Mouse (Mus musculus): ENCODE measurements around the gene Psmd8. TPM values are rescaled to one million over a fixed set of nuclear protein-coding genes. Genes with fewer than 3 reads are reported as not detected.

Gene Psmd8
- polyA plus RNA-seq, 1 experiment from 2014 or later, result 264 TPM

DNA sequence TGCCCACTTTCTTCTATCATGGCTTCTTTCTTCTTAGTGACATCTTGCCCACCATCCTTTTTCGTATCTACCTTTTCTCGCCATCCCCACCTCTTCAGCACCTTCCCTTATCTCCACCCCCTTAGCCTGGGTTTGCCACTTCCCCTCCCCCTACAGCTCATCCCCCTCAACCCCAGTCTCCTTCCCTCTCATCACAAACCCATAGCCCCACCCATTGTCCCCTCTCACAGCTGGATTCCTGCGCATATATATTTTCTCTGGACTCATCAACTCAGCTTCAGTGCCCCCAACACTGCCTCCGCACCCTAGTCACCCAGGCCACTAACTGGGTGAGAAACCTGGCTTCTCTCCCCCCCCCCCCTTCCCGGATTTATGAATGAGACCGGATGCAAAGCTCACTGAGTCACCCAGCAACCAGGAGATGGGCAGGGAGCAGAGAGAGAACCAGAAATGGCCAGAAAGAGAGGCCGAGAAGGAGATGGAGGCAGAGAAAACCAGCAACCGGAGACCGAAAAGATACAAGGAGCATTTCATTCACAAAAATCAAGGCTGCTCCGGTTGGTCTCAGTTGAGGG is 12.3 kb downstream of the Psmd8 start:
- Histone ChIP-seq H3K27ac (ENCODE audit: low read length) (no peak overlapping the region), H3K27me3 (ENCODE audit: control insufficient read depth, insufficient read depth, low read length) (peaks cover 22% of the 10 kb centered on the region), H3K9ac (replicated peaks; ENCODE audit: low read depth, low read length) (no peak overlapping the region; the same call in 1 of the 2 replicates), H3K4me3 (ENCODE audit: low read depth, low read length) (peak overlapping the region; percentile 63), H3K4me1 (ENCODE audit: control insufficient read depth, insufficient read depth, low read length) (peaks cover 20% of the 10 kb centered on the region), H3K9me3 (ENCODE audit: control insufficient read depth, low read depth, low read length) (no peaks in the 10 kb centered on the region), H3K36me3 (ENCODE audit: control insufficient read depth, insufficient read depth, low read length) (peaks cover 2% of the 10 kb centered on the region; the same call in 1 of the 2 replicates), H3K4me2 (replicated peaks; ENCODE audit: low read depth, low read length) (peak overlapping the region; percentile 84)
- no peak for ATAC-seq (ENCODE audit: insufficient number of reproducible peaks, insufficient read depth, low FRiP score, low read depth)
- WGBS, result 10% methylated on average over 10 of the region's 10 CpGs

DNA sequence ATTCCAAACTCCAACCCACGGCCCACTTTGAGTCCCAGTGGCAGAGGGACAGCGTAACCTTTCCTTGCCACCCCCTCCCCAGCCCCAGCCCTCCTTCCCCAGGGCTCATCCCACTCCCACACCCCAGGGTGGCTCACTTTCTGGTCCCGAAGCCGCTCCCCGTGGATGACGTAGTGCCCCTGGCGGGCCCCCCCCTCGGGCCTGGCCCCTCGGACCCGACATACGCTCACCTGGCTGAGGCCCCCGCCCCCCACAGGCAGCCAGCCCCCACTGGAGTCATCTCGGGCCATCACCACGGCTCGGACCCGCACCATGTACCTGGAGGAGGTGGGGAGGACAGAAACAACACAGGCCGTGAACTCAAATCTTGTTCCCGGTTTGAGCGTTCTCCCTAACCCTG is 12.8 kb downstream of the Psmd8 start:
- Histone ChIP-seq H3K27ac (ENCODE audit: low read length) (no peak overlapping the region), H3K9ac (replicated peaks; ENCODE audit: low read depth, low read length) (no peak overlapping the region), H3K4me1 (ENCODE audit: control insufficient read depth, insufficient read depth, low read length) (peaks cover 26% of the 10 kb centered on the region), H3K36me3 (ENCODE audit: control insufficient read depth, insufficient read depth, low read length) (no peaks in the 10 kb centered on the region; the same call in 1 of the 2 replicates), H3K9me3 (ENCODE audit: control insufficient read depth, low read depth, low read length) (no peaks in the 10 kb centered on the region), H3K4me2 (replicated peaks; ENCODE audit: low read depth, low read length) (no peak overlapping the region), H3K27me3 (ENCODE audit: control insufficient read depth, insufficient read depth, low read length) (peaks cover 16% of the 10 kb centered on the region), H3K4me3 (ENCODE audit: low read depth, low read length) (no peak overlapping the region)
- 21% methylated on average over 19 of the region's 19 CpGs for WGBS
- no peak for ATAC-seq (ENCODE audit: insufficient number of reproducible peaks, insufficient read depth, low FRiP score, low read depth)

DNA sequence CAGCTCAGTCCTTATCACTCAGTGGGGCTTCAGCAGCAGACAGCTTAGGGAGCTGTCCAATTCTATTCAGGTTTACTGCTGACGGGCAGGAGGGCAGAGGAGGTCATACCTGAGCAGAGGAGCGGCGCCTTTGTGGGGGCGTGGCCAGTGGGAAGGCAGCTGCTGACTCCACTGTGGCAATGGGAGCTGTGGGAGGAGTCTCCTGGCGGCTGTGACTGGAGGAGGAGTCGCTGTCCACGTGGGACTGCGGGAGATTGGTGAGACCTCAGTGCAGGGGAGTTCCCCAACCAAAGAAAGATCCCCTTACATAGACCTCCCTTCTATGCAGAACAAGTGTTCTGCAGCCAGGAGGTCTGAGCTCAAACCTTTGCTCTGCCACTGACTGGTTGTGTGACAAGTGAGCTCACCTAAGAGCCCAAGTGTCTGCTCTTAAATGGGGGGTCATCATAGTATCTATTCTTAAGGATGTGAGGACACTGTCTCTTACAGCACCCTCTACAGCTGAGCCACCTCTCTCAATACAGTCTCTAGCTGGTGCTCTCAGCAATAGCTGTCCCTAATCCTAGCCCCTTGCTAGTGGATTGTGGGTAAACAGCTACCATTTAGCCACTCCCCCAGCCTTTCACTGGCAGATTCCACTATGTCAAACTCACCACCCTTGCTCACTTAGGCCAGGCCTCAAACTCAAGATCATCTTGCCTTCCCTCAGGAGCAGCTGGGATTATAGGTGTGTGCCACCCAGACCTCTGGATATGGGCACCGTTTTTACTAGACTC is 17.6 kb downstream of the Psmd8 start:
- 0 out of 2 replicates have a peak, but pooled peaks cover 9% of the 10 kb centered on the region for H3K27me3 ChIP-seq (ENCODE audit: control insufficient read depth, insufficient read depth, low read length)
- peaks cover 5% of the 10 kb centered on the region; the same call in 1 of the 2 replicates for H3K4me1 ChIP-seq (ENCODE audit: control insufficient read depth, insufficient read depth, low read length)
- H3K27ac ChIP-seq (ENCODE audit: low read length), result no peak overlapping the region
- no peak overlapping the region for H3K4me3 ChIP-seq (ENCODE audit: low read depth, low read length)
- peak; percentile 76 for ATAC-seq (ENCODE audit: insufficient number of reproducible peaks, insufficient read depth, low FRiP score, low read depth)
- H3K4me2 ChIP-seq (replicated peaks; ENCODE audit: low read depth, low read length), result no peak overlapping the region
- no peak overlapping the region for H3K9ac ChIP-seq (replicated peaks; ENCODE audit: low read depth, low read length)
- WGBS, result 21% methylated on average over 9 of the region's 9 CpGs
- no peaks in the 10 kb centered on the region; the same call in 1 of the 2 replicates for H3K36me3 ChIP-seq (ENCODE audit: control insufficient read depth, insufficient read depth, low read length)
- no peaks in the 10 kb centered on the region for H3K9me3 ChIP-seq (ENCODE audit: control insufficient read depth, low read depth, low read length)

- no peak overlapping the region for H3K27ac ChIP-seq (ENCODE audit: low read length)
- H3K4me1 ChIP-seq (ENCODE audit: control insufficient read depth, insufficient read depth, low read length), result peaks cover 5% of the 10 kb centered on the region; the same call in 1 of the 2 replicates
- no peaks in the 10 kb centered on the region; the same call in 1 of the 2 replicates for H3K36me3 ChIP-seq (ENCODE audit: control insufficient read depth, insufficient read depth, low read length)
- no peak for ATAC-seq (ENCODE audit: insufficient number of reproducible peaks, insufficient read depth, low FRiP score, low read depth)
- no peak overlapping the region for H3K9ac ChIP-seq (replicated peaks; ENCODE audit: low read depth, low read length)
- H3K4me3 ChIP-seq (ENCODE audit: low read depth, low read length), result no peak overlapping the region
- H3K9me3 ChIP-seq (ENCODE audit: control insufficient read depth, low read depth, low read length), result no peaks in the 10 kb centered on the region
- 0 out of 2 replicates have a peak, but pooled peaks cover 6% of the 10 kb centered on the region for H3K27me3 ChIP-seq (ENCODE audit: control insufficient read depth, insufficient read depth, low read length)
- no peak overlapping the region for H3K4me2 ChIP-seq (replicated peaks; ENCODE audit: low read depth, low read length)
- 66% methylated on average over 5 of the region's 5 CpGs for WGBS
These were observed 18.2 kb downstream of the Psmd8 start for GRCm38 (mm10) chr7:29162294-29162693.

GRCm38 (mm10) chr7:29158264-29158663 is 22.2 kb downstream of the Psmd8 start:
- Histone ChIP-seq H3K27me3 (ENCODE audit: control insufficient read depth, insufficient read depth, low read length) (0 out of 2 replicates have a peak, but pooled peaks cover 6% of the 10 kb centered on the region), H3K27ac (ENCODE audit: low read length) (no peak overlapping the region), H3K9me3 (ENCODE audit: control insufficient read depth, low read depth, low read length) (no peaks in the 10 kb centered on the region), H3K9ac (replicated peaks; ENCODE audit: low read depth, low read length) (no peak overlapping the region), H3K36me3 (ENCODE audit: control insufficient read depth, insufficient read depth, low read length) (no peaks in the 10 kb centered on the region; the same call in 1 of the 2 replicates), H3K4me1 (ENCODE audit: control insufficient read depth, insufficient read depth, low read length) (peaks cover 12% of the 10 kb centered on the region; the same call in 1 of the 2 replicates), H3K4me2 (replicated peaks; ENCODE audit: low read depth, low read length) (no peak overlapping the region), H3K4me3 (ENCODE audit: low read depth, low read length) (no peak overlapping the region)
- no peak for ATAC-seq (ENCODE audit: insufficient number of reproducible peaks, insufficient read depth, low FRiP score, low read depth)
- WGBS, result 2% methylated on average over 5 of the region's 5 CpGs

GRCm38 (mm10) chr7:29155838-29156782 is 24.4 kb downstream of the Psmd8 start, which contains the start of gene Fam98c:
Gene Fam98c (minus strand): TSS chr7:29156234.
- Histone ChIP-seq H3K27me3 (ENCODE audit: control insufficient read depth, insufficient read depth, low read length) (0 out of 2 replicates have a peak, but pooled peaks cover 6% of the 10 kb centered on the region), H3K9me3 (ENCODE audit: control insufficient read depth, low read depth, low read length) (no peaks in the 10 kb centered on the region), H3K36me3 (ENCODE audit: control insufficient read depth, insufficient read depth, low read length) (no peaks in the 10 kb centered on the region), H3K4me1 (ENCODE audit: control insufficient read depth, insufficient read depth, low read length) (peaks cover 7% of the 10 kb centered on the region; the same call in 1 of the 2 replicates), H3K9ac (replicated peaks; ENCODE audit: low read depth, low read length) (peak within 1 kb of the TSS; percentile 61), H3K4me3 (ENCODE audit: low read depth, low read length) (peak within 1 kb of the TSS; percentile 85), H3K4me2 (replicated peaks; ENCODE audit: low read depth, low read length) (peak within 1 kb of the TSS; percentile 95), H3K27ac (ENCODE audit: low read length) (peak within 1 kb of the TSS; percentile 85; the same call in 1 of the 2 replicates)
- peak; percentile 81 for ATAC-seq (ENCODE audit: insufficient number of reproducible peaks, insufficient read depth, low FRiP score, low read depth)
- WGBS, result 3% methylated on average over 61 of the region's 68 CpGs

- H3K9ac ChIP-seq (replicated peaks; ENCODE audit: low read depth, low read length), result peak overlapping the region; percentile 61
- peak overlapping the region; percentile 95 for H3K4me2 ChIP-seq (replicated peaks; ENCODE audit: low read depth, low read length)
- no peaks in the 10 kb centered on the region for H3K9me3 ChIP-seq (ENCODE audit: control insufficient read depth, low read depth, low read length)
- 8% methylated on average over 36 of the region's 37 CpGs for WGBS
- ATAC-seq (ENCODE audit: insufficient number of reproducible peaks, insufficient read depth, low FRiP score, low read depth), result peak; percentile 88
- 0 out of 2 replicates have a peak, but pooled peaks cover 6% of the 10 kb centered on the region for H3K27me3 ChIP-seq (ENCODE audit: control insufficient read depth, insufficient read depth, low read length)
- no peaks in the 10 kb centered on the region for H3K36me3 ChIP-seq (ENCODE audit: control insufficient read depth, insufficient read depth, low read length)
- H3K4me3 ChIP-seq (ENCODE audit: low read depth, low read length), result peak overlapping the region; percentile 85
- peak overlapping the region; percentile 85; the same call in 1 of the 2 replicates for H3K27ac ChIP-seq (ENCODE audit: low read length)
- peaks cover 7% of the 10 kb centered on the region; the same call in 1 of the 2 replicates for H3K4me1 ChIP-seq (ENCODE audit: control insufficient read depth, insufficient read depth, low read length)
These were observed 25.2 kb downstream of the Psmd8 start for GRCm38 (mm10) chr7:29155196-29155837.

All from stomach, embryonic 14.5 days (tissue).